Mouse (Mus musculus) intestine, embryonic 15.5 days (tissue): ENCODE measurements around the gene Podnl1. TPM values are rescaled to one million over a fixed set of nuclear protein-coding genes. Genes with fewer than 3 reads are reported as not detected.

Experiments used
- ATAC-seq: fragments of 200-750 bp; cut with Nextera tagmentation; 2 replicates; pipeline ENCODE4 v1.8.0; 2017; ENCODE audit warnings: moderate TSS enrichment, moderate library complexity
- H3K27ac ChIP-seq: fragments of 300-500 bp; sonication (generic); 2 replicates; pipeline ENCODE4 v1.5.1; 2015; ENCODE audit warnings: mild to moderate bottlenecking, inconsistent platforms
- H3K27me3 ChIP-seq: fragments of 300-500 bp; sonication (generic); replicated peaks from 2 replicates; pipeline ENCODE4 v1.6.1; 2015; ENCODE audit warnings: inconsistent platforms
- H3K36me3 ChIP-seq: fragments of 300-500 bp; sonication (generic); 2 replicates; pipeline ENCODE4 v1.6.1; 2015; ENCODE audit warnings: inconsistent platforms
- H3K4me1 ChIP-seq: fragments of 300-500 bp; sonication (generic); replicated peaks from 2 replicates; pipeline ENCODE4 v1.6.1; 2015; ENCODE audit warnings: inconsistent platforms
- H3K4me2 ChIP-seq: fragments of 300-500 bp; sonication (generic); replicated peaks from 2 replicates; pipeline ENCODE4 v1.6.1; 2015; ENCODE audit warnings: mild to moderate bottlenecking, inconsistent platforms
- H3K4me3 ChIP-seq: fragments of 300-500 bp; sonication (generic); replicated peaks from 2 replicates; pipeline ENCODE4 v1.5.1; 2015; ENCODE audit warnings: inconsistent platforms
- H3K9ac ChIP-seq: fragments of 300-500 bp; sonication (generic); 2 replicates; pipeline ENCODE4 v1.6.1; 2015; ENCODE audit warnings: inconsistent platforms
- H3K9me3 ChIP-seq: fragments of 300-500 bp; sonication (generic); 2 replicates; pipeline ENCODE4 v1.6.1; 2016; ENCODE audit warnings: inconsistent platforms
- WGBS: fragments of 180-500 bp; shearing (Covaris S2); methylation state at CpG from one replicate; pipeline ENCODE4 v1.1.7; 2015; 5-methylcytosine and 5-hydroxymethylcytosine counted together
- polyA plus RNA-seq: library from polyadenylated mRNA; unstranded; fragments of >200 nt; fragmentation: Nextera tagmentation; extraction: Ambion mirVana; gene quantifications from 2 replicates; pipeline ENCODE4 v1.2.1, GENCODE M21; 2015

Podnl1 gene
- polyA plus RNA-seq, 1 experiment from 2014 or later, result 0.33 TPM

DNA sequence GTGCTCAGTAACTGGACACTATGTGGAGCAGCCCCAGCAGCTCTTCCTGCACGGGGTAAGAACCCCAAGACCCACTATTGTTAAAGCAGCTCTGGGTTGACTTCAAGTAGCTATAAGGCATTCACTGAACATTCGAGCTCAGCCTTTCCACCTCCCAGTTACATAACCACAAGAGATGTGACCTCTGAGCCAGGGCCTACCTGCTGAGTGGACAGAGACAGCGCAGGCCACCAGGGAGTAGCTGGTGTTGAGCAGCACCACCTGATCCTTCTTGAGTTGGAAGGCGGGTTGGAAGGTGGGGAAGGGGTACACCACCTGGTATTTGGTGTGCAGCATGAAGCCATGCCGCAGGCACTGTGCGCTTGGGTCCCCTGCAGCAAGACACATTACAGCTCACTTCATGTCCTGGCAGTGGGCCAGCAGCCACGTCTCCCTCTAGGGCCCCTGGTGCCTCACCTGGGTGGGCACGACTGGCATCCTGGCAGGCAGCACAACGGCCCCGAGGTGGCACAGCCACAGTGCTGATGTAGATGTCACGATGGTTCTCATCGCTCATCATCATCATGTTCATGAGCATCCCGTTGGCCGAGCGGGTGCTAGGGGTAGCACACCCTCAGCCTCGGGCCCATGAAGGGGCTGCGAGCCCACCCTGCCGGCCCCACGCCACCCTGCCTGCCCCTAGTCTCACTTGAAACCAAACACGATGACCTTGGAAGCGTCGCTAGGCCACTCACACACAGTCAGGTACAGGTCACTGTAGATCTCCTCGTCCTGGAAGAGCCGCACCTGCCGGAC, 24.1 kb upstream of the Podnl1 start:
- 90% methylated on average over 25 of the region's 25 CpGs for WGBS
- Histone ChIP-seq H3K27ac (no peak overlapping the region), H3K4me3 (no peak overlapping the region), H3K4me1 (peaks cover 18% of the 10 kb centered on the region), H3K27me3 (no peaks in the 10 kb centered on the region), H3K9me3 (no peaks in the 10 kb centered on the region), H3K4me2 (no peak overlapping the region), H3K9ac (no peak overlapping the region), H3K36me3 (peaks cover 30% of the 10 kb centered on the region)
- ATAC-seq, result no peak

DNA sequence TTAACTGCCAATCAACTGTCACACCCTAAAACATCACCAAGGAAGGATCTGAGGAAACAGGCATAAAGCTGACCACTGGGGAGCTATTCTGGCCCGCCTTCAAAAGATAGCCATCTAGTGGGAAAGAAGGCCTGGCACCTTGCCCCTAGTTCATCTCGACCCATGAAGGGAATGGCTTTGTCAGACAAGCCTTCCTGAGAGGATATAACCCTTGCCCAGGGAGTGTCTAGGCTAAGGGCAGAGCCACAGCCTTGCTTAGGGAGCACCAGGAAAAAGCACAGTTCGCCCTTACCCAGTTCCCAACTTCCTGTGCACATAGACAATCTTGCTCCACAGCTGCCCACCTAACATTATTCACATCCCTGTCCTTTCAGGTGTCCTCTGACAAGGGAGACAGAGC, 22.2 kb upstream of the Podnl1 start:
- ATAC-seq, result peak; percentile 24; the same call in 1 of the 2 replicates

DNA sequence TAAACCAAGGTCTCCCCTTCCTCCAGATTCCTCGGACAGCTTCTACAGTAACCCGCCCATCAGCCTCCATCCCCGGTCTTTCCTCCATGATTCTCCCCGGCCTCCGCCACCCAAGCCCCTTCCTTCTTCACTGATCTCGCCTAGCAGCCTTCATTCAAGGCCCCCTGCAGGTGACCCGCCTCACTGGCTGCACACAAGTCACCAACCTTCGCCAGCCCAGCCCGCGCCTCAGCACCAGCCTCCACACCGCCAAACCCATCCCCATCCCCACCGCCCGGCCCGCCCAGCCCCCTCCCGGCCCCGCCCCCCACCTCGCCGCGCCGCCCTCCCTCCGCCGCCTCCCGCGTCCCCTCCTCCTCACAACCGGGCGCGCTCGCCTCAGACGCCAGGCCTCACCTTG, 21.6 kb upstream of the Podnl1 start:
- Histone ChIP-seq H3K4me2 (peak overlapping the region; percentile 76), H3K27me3 (no peaks in the 10 kb centered on the region), H3K9ac (peak overlapping the region; percentile 79), H3K36me3 (peaks cover 10% of the 10 kb centered on the region; the same call in 1 of the 2 replicates), H3K9me3 (no peaks in the 10 kb centered on the region), H3K27ac (peak overlapping the region; percentile 86), H3K4me3 (peak overlapping the region; percentile 78), H3K4me1 (peaks cover 18% of the 10 kb centered on the region)
- WGBS, result under 1% methylated on average over 22 of the region's 29 CpGs
- ATAC-seq, result peak; percentile 77

More for the DNA sequence above, 22.2 kb upstream of the Podnl1 start:
- H3K4me2 ChIP-seq, result peak overlapping the region; percentile 76
- peaks cover 11% of the 10 kb centered on the region for H3K36me3 ChIP-seq
- H3K27ac ChIP-seq, result peak overlapping the region; percentile 86
- peak overlapping the region; percentile 78 for H3K4me3 ChIP-seq
- H3K9me3 ChIP-seq, result no peaks in the 10 kb centered on the region
- WGBS, result 30% methylated on average over 3 of the region's 3 CpGs
- H3K27me3 ChIP-seq, result no peaks in the 10 kb centered on the region
- H3K4me1 ChIP-seq, result peaks cover 18% of the 10 kb centered on the region
- peak overlapping the region; percentile 79 for H3K9ac ChIP-seq

DNA sequence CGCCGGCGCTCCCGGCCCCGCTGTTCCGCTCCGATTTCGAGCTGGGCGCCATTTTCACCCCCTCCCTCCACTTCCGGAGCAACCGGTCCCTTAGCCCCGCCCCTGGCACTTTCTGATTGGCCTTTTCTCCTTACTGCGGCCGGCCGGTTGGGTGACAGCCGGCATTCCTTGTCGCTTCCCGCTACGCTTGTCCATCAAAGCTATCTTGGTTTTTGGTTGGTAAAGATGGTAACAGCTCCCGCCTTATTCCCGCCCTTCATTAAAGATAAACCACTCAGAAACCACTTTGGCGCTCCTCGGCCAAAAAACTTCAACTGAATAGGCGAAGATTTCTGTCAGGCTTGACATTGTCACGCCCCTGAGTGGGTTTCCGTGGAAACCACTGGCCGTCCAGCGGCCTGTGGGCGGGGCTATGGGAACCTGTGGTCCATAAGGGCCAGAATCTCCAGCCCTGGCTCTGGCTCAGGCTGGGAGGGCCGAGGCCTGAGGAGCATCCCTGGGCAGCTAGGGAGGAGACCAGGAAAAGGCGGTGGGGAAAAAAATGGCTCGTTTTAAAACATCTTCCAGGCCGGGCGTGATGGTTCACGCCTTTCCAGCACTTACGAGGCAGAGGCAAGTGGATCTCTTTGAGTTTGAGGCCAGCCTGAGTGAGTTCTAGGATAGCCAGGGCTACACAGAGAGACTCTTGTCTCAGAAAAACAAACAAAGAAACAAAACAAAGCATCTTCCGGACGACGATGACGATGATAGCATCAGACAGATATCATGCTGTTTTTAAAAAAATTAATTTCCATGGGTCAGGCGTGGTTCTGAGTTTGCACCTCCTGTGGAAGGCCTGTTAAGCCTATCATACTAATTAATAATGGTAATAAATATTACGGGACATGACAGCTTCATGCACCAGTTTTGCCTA, 20.8 kb upstream of the Podnl1 start, which contains the start of gene Dcaf15:
TSS of gene Dcaf15 (minus strand) at position 72 of the 913 bp plus-strand sequence.
- H3K9ac ChIP-seq, result peak within 1 kb of the TSS; percentile 79

DNA sequence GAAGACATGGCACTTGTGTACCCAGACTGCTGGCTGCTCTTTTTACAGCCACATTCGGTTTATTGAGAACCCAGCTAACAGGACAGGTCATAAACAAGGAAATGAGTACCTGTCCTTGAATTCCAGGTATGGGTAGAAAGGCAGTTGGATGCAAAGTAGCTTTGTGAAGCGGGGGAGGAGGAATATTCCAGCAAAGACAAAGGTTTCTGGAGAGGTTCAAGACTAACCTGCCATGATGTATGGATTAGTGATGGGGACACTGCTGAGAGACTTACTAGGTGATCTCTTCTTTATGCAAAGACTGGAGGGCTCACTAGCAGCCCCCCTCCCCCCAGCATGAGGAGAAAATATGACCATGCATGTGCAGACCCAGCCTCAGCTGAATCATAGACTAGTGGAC, 20.1 kb upstream of the Podnl1 start:
- H3K27ac ChIP-seq, result no peak overlapping the region
- 69% methylated on average over 2 of the region's 2 CpGs for WGBS

More for the DNA sequence above, 20.8 kb upstream of the Podnl1 start, which contains the start of gene Dcaf15:
- Histone ChIP-seq H3K4me3 (peak within 1 kb of the TSS; percentile 78), H3K27ac (peak within 1 kb of the TSS; percentile 86), H3K4me2 (peak within 1 kb of the TSS; percentile 76), H3K36me3 (peaks cover 9% of the 10 kb centered on the region; the same call in 1 of the 2 replicates), H3K4me1 (peaks cover 18% of the 10 kb centered on the region), H3K9me3 (no peaks in the 10 kb centered on the region), H3K27me3 (no peaks in the 10 kb centered on the region)
- 8% methylated on average over 42 of the region's 42 CpGs for WGBS
- peak; percentile 98 for ATAC-seq

DNA sequence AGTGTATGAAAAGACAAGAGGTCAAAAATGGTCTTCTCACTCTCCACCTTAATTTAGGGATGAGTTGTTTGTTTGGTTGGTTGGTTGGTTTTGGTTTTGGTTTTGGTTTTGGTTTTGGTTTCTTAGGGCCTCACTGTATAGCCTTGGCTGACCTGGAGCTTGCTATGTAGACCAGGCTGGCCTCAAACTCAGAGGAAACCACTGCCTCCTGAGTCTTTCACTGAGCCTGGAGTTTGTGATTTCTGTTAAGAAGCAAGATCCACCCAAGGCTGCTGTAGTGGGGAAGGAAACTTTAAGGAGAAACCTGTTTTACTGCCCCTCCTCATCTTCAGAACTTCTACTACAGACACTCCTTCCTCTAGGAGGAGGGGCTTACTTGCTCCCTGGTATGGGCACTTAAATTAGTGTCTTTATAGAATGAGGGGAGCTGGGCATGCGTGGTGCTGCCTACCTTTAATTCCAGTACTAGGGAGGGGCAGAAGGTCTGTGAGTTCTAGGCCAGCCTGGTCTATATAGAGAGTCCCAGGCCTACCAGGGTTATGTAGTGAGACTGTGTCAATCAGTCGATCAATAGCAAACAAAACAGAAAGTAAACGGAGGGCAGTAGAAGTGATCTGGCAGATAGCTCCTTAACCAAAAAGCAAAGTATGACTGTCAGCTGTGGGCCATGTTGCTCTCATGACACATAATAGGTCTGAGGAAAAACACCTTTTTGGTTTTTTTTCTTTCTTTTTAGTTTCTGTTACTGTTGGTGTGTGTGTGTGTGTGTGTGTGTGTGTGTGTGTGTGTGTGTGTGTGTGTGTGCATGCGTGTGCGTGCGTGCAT, 19.4 kb upstream of the Podnl1 start:
- no peak overlapping the region for H3K4me2 ChIP-seq
- no peak for ATAC-seq

More for the DNA sequence above, 20.1 kb upstream of the Podnl1 start:
- Histone ChIP-seq H3K4me3 (no peak overlapping the region), H3K36me3 (peaks cover 7% of the 10 kb centered on the region; the same call in 1 of the 2 replicates), H3K4me1 (peaks cover 18% of the 10 kb centered on the region), H3K9ac (no peak overlapping the region), H3K27me3 (no peaks in the 10 kb centered on the region), H3K4me2 (no peak overlapping the region), H3K9me3 (no peaks in the 10 kb centered on the region)
- no peak for ATAC-seq

DNA sequence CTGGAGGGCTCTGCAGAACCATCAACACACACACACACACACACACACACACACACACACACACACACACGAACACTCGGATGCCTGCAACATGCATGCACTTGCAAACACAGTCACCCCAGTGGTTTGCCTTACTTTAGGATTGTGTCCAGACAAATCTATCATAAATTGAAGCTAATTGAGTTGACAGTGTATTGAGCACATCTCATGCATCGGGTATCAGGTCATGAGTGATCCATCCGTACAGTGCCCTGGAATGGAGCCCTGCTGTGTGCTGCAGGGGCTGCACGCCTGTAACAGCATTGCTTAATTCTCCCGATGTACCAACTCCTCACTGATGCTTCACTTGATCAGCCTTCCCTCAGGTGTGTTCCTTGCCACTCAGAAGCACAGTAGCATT, 10.1 kb upstream of the Podnl1 start:
- ATAC-seq, result no peak
- H3K27me3 ChIP-seq, result no peaks in the 10 kb centered on the region
- WGBS, result 88% methylated on average over 6 of the region's 6 CpGs
- H3K27ac ChIP-seq, result no peak overlapping the region
- no peaks in the 10 kb centered on the region for H3K4me1 ChIP-seq
- no peak overlapping the region for H3K9ac ChIP-seq
- H3K9me3 ChIP-seq, result no peaks in the 10 kb centered on the region
- H3K4me2 ChIP-seq, result no peak overlapping the region
- no peak overlapping the region for H3K4me3 ChIP-seq
- no peaks in the 10 kb centered on the region for H3K36me3 ChIP-seq

More for the DNA sequence above, 19.4 kb upstream of the Podnl1 start:
- H3K36me3 ChIP-seq, result peaks cover 5% of the 10 kb centered on the region; the same call in 1 of the 2 replicates
- H3K4me1 ChIP-seq, result peaks cover 18% of the 10 kb centered on the region
- WGBS, result 87% methylated on average over 6 of the region's 6 CpGs
- H3K4me3 ChIP-seq, result no peak overlapping the region
- H3K9ac ChIP-seq, result no peak overlapping the region
- H3K27ac ChIP-seq, result no peak overlapping the region
- no peaks in the 10 kb centered on the region for H3K27me3 ChIP-seq
- H3K9me3 ChIP-seq, result no peaks in the 10 kb centered on the region

DNA sequence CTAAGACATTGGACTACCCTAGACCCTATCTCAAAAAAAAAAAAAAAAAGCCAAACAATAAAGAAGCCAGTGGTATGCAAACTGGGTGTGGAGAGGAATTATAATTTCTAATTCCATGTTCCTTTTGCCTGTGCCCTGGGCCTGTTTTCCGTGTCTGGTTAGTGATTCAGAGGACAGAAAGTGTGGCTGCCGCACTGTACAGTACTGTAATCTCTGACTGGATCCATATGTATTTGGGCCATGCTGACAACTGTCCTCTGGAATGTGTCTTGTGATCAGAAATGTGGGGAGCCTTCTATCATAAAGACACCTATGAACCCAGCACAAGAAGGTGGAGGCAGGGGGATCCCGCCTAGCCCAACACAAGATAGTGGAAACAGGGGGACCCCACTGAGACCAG, 3.6 kb upstream of the Podnl1 start:
- Histone ChIP-seq H3K27ac (no peak overlapping the region), H3K4me1 (0 out of 2 replicates have a peak, but pooled peaks cover 2% of the 10 kb centered on the region), H3K9me3 (no peaks in the 10 kb centered on the region), H3K36me3 (no peaks in the 10 kb centered on the region), H3K27me3 (no peaks in the 10 kb centered on the region), H3K4me2 (no peak overlapping the region), H3K4me3 (no peak overlapping the region), H3K9ac (no peak overlapping the region)
- no peak for ATAC-seq
- 77% methylated on average over 3 of the region's 3 CpGs for WGBS

DNA sequence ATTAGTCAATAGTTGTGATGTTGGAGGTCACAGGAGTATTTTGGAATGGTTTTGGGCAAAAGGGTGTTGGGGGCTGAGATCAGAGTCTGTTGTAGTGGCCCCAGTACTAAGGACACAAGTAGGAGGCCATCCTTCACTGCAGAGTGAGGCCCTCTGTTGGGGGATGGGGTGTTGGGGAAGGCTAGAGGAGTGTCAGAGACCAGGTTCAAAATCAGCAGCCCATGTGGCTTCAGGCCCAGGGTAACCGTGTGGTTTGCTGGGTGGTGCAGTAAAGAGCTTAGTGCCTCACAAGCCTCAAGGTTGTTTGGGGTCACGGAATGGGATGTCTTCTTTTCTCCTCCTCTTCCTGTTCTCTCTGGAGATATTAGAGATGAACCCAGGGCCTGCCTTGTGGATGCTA, 953 bp downstream of the Podnl1 start:
- Histone ChIP-seq H3K9ac (no peak overlapping the region), H3K27me3 (no peaks in the 10 kb centered on the region), H3K4me2 (no peak overlapping the region), H3K4me1 (0 out of 2 replicates have a peak, but pooled peaks cover 2% of the 10 kb centered on the region), H3K9me3 (no peaks in the 10 kb centered on the region), H3K4me3 (no peak overlapping the region), H3K27ac (no peak overlapping the region), H3K36me3 (no peaks in the 10 kb centered on the region)
- 60% methylated on average over 2 of the region's 2 CpGs for WGBS
- no peak for ATAC-seq

DNA sequence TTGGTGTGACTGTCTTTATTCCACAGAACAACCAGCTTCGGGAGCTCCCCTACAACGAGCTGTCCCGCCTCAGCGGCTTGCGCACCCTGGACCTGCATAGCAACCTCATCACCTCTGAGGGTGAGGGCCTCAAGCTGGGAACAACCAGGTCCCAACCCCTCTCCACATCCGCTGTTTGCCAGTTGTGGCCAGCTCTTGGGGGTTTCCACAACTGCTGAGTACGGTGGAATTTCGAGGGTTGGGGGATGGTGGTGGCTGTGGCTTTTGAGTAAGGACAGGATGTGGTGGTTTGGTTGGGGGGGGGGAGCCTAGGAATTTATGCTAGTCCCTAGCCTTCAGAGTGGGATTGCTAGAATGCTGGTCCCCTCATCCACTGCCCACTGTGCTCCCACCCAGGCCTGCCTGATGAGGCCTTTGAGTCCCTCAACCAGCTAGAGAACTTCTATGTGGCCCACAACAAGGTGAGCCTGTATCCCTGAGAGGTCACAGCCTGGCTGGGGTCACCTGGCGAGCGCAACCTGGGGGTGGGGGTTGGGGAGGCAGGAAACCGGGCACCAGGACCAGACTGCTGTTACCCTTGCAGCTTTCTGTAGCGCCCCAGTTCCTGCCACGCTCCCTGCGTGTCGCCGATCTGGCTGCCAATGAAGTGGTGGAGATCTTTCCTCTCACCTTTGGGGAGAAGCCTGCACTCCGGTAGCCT, 1.6 kb downstream of the Podnl1 start:
- no peak overlapping the region for H3K9ac ChIP-seq
- H3K4me1 ChIP-seq, result 0 out of 2 replicates have a peak, but pooled peaks cover 2% of the 10 kb centered on the region
- H3K27me3 ChIP-seq, result no peaks in the 10 kb centered on the region
- no peak for ATAC-seq
- 0 out of 2 replicates have a peak, but pooled peaks cover under 1% of the 10 kb centered on the region for H3K36me3 ChIP-seq
- WGBS, result 60% methylated on average over 17 of the region's 17 CpGs
- no peak overlapping the region for H3K27ac ChIP-seq
- no peak overlapping the region for H3K4me3 ChIP-seq
- H3K9me3 ChIP-seq, result no peaks in the 10 kb centered on the region
- no peak overlapping the region for H3K4me2 ChIP-seq

DNA sequence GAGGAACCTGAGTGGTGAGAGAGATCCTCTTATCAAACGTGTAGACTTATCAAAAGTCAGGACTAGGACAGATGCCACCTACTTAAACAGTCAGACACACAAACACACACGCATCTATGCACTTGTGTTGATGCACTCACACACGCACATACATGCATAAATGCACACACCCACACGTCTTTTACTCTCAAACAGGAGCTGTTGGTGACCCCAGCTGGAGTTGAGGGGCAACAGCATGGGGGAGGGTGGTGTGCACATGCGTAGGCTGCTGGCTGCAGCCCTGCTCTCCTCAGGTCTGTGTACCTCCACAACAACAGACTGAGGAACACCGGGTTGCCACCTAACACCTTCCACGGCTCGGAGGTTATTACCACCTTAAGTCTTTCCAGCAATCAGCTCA, 2.5 kb downstream of the Podnl1 start:
- no peak overlapping the region for H3K27ac ChIP-seq
- no peak for ATAC-seq
- H3K4me2 ChIP-seq, result no peak overlapping the region
- H3K36me3 ChIP-seq, result peaks cover 9% of the 10 kb centered on the region
- H3K9ac ChIP-seq, result no peak overlapping the region
- H3K27me3 ChIP-seq, result no peaks in the 10 kb centered on the region
- H3K4me3 ChIP-seq, result no peak overlapping the region
- 0 out of 2 replicates have a peak, but pooled peaks cover 2% of the 10 kb centered on the region for H3K4me1 ChIP-seq
- 53% methylated on average over 8 of the region's 8 CpGs for WGBS
- H3K9me3 ChIP-seq, result no peaks in the 10 kb centered on the region
